Mouse (Mus musculus) spleen, adult 2 months (tissue): Measurements from ENCODE around the gene Mycbpap.

ENCODE experiments used
- CTCF ChIP-seq: fragments of 200-500 bp; IDR thresholded peaks from 2 replicates; pipeline ENCODE4 v1.5.1; 2011; ENCODE audit warnings: mild to moderate bottlenecking, inconsistent platforms; ENCODE audit not compliant: insufficient read depth, insufficient read length, insufficient replicate concordance; ENCODE audit errors: extremely low read depth
- POLR2A ChIP-seq: fragments of 200-500 bp; IDR thresholded peaks from 2 replicates; pipeline ENCODE4 v1.6.1; 2011; ENCODE audit warnings: low read depth, low read length, inconsistent platforms

DNA sequence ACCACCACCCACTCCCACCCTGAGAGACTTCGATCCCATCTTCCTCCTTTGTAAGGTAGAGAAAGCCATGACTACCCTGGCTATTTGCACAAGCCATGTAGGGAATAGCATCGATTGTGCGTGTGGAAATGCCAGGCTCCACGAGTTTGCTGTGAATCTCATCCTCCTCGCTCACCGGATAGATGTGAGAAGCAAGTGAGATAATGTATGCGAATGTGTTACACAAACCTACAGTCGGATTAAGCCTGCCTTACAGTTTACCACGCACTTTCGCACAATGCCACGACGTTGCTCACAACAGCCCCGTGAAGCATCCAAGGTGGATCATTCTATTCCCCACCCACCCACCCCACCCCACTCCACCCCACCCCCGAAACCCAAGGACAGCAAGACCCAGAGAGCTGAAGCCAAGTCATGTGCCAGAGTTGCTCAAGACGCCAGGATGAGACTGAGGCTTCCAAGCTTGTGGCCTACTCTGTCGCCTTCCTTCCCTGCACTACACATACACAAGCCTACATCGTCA lies 55.1 kb downstream of the Mycbpap start:
- TF ChIP-seq CTCF: no peak
- TF ChIP-seq POLR2A: no peak
